Mouse (Mus musculus): ENCODE measurements around the gene F8.
"Not testable (repeated sequence)": the region's sequence is repeated elsewhere in the genome, so short reads cannot be mapped to it uniquely, and the experiment has no call there.

The F8 gene

GRCm38 (mm10) chrX:75382195-75382771 lies at the start of gene F8, which contains the start of gene Fundc2:
Gene F8, minus strand, starts transcription at chrX:75382615.
Gene Fundc2, plus strand, starts transcription at chrX:75382399.
- peak; percentile 81 for DNase-seq (ENCODE audit: extremely low spot score)

- peak; percentile 82 for DNase-seq (ENCODE audit: extremely low spot score)
Observed at GRCm38 (mm10) chrX:75415936-75416785, 33.7 kb upstream of the F8 start, which contains the start of the genes Cmc4, Mtcp1 and Brcc3. Gene Cmc4, minus strand, starts transcription at chrX:75416584. Gene Mtcp1, minus strand, starts transcription at chrX:75416588. Gene Brcc3, plus strand, starts transcription at chrX:75416628.

- DNase-seq (ENCODE audit: extremely low spot score) = no peak
Observed at GRCm38 (mm10) chrX:75409711-75410110, 27.3 kb upstream of the F8 start.

- DNase-seq (ENCODE audit: extremely low spot score) = no peak
Observed at GRCm38 (mm10) chrX:75403350-75403749, 20.9 kb upstream of the F8 start.

- no peak for DNase-seq (ENCODE audit: extremely low spot score)
Observed at GRCm38 (mm10) chrX:75402668-75403067, 20.3 kb upstream of the F8 start.

- no peak for DNase-seq (ENCODE audit: extremely low spot score)
Observed at GRCm38 (mm10) chrX:75399471-75399870, 17.1 kb upstream of the F8 start.

GRCm38 (mm10) chrX:75381699-75382098 lies 716 bp downstream of the F8 start:
- no peak for DNase-seq (ENCODE audit: extremely low spot score)

- DNase-seq (ENCODE audit: extremely low spot score) = no peak
Observed at GRCm38 (mm10) chrX:75381176-75381575, 1.2 kb downstream of the F8 start.

GRCm38 (mm10) chrX:75376815-75377214 lies 5.6 kb downstream of the F8 start:
- DNase-seq (ENCODE audit: extremely low spot score) = no peak

GRCm38 (mm10) chrX:75372666-75373425 lies 9.6 kb downstream of the F8 start:
- DNase-seq (ENCODE audit: extremely low spot score) = no peak

- DNase-seq (ENCODE audit: extremely low spot score) = no peak
Observed at GRCm38 (mm10) chrX:75370197-75370596, 12.2 kb downstream of the F8 start.

GRCm38 (mm10) chrX:75323556-75323955 lies 58.9 kb downstream of the F8 start:
- DNase-seq (ENCODE audit: extremely low spot score) = no peak

GRCm38 (mm10) chrX:75271676-75272075 lies 110.7 kb downstream of the F8 start:
- DNase-seq (ENCODE audit: extremely low spot score) = no peak

GRCm38 (mm10) chrX:75233603-75234376 lies 148.6 kb downstream of the F8 start:
- not testable (repeated sequence) for DNase-seq (ENCODE audit: extremely low spot score)

- no peak for DNase-seq (ENCODE audit: extremely low spot score)
Observed at GRCm38 (mm10) chrX:75231456-75231855, 151.0 kb downstream of the F8 start.

- no peak for DNase-seq (ENCODE audit: extremely low spot score)
Observed at GRCm38 (mm10) chrX:75163670-75164069, 218.7 kb downstream of the F8 start, which contains the start of gene Smim9. Gene Smim9, minus strand, starts transcription at chrX:75163770.

- DNase-seq (ENCODE audit: extremely low spot score) = peak; percentile 56
Observed at GRCm38 (mm10) chrX:75155576-75156243, 226.7 kb downstream of the F8 start.

GRCm38 (mm10) chrX:75152249-75152648 lies 230.2 kb downstream of the F8 start:
- no peak for DNase-seq (ENCODE audit: extremely low spot score)

- DNase-seq (ENCODE audit: extremely low spot score) = no peak
Observed at GRCm38 (mm10) chrX:75150304-75150703, 232.1 kb downstream of the F8 start.

- DNase-seq (ENCODE audit: extremely low spot score) = no peak
Observed at GRCm38 (mm10) chrX:75148414-75148813, 234.0 kb downstream of the F8 start.

- DNase-seq (ENCODE audit: extremely low spot score) = peak; percentile 12
Observed at GRCm38 (mm10) chrX:75143124-75143555, 239.3 kb downstream of the F8 start.

All from embryo, embryonic 9.5 days (tissue).